ENCODE assay signal across 23 mouse cellular contexts in the genomic region with DNA sequence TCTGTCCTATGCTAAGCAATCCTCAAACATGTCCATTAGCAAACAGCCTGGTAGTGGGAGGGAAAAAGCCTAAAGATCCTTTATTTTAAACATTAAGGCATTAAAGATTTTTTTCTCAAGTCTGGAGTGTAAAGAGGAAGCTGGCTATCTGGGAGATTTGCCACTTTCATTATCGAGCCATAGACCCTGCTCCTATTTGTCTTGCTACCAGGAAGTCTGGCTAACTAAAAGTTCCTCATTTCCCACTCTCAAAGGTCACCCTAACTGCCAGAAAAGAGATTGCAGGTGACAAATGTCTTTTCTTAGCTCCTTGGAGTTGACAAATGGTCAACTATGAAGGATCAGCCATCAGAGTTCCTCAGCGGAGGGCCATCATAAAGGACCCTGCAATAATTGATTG.
A peak's percentile ranks its signal among the peaks of the same experiment; 100 is the strongest.
DNase-seq lines count a peak whose midpoint lies in the region; ATAC-seq lines count a peak whose summit lies in the region.
"Had no signal": no experiment of that assay in that cellular context is flagged by ENCODE, and none has a peak within 500 bp of the region (broad histone marks: within the 10 kb centered on the region; RNA-seq: fewer than 3 reads in every experiment).

No protein-coding gene starts in this region.

- H3K36me3 ChIP-seq in forebrain, embryonic 13.5 days (ENCODE audit: poor library complexity, severe bottlenecking): no peaks in the 10 kb centered on the region
- H3K36me3 ChIP-seq: embryonic facial prominence, embryonic 13.5 days; embryonic facial prominence, embryonic 15.5 days; forebrain, embryonic 10.5 days; forebrain, embryonic 12.5 days; forebrain, embryonic 15.5 days had no signal

- ATAC-seq in granulocyte monocyte progenitor cell, adult 5-6 weeks (replicated peaks; ENCODE audit: poor library complexity, severe bottlenecking): peak; percentile 99
- peak; percentile 57 for ATAC-seq in megakaryocyte, adult 5-6 weeks (ENCODE audit: poor library complexity, severe bottlenecking)
- no peak for ATAC-seq in forebrain, embryonic 13.5 days
- ATAC-seq: forebrain, embryonic 15.5 days; forebrain, postnatal 0 days had no signal

- no peaks in the 10 kb centered on the region for H3K27me3 ChIP-seq in forebrain, embryonic 13.5 days
- H3K27me3 ChIP-seq: embryonic facial prominence, embryonic 13.5 days; embryonic facial prominence, embryonic 15.5 days; forebrain, embryonic 12.5 days; forebrain, embryonic 15.5 days had no signal

- H3K4me3 ChIP-seq in forebrain, embryonic 13.5 days: no peak overlapping the region
- H3K4me3 ChIP-seq: embryonic facial prominence, embryonic 13.5 days; embryonic facial prominence, embryonic 15.5 days; erythroblast, embryonic 14.5 days; forebrain, embryonic 10.5 days; forebrain, embryonic 12.5 days; forebrain, embryonic 15.5 days had no signal

- DNase-seq in 416B (ENCODE audit: low read depth) (peak; percentile 3), MEL-GATA-1-ER (ENCODE audit: extremely low read depth, low read depth) (peak; percentile 20)
- no peak for DNase-seq in cerebellum, adult 9-10 months
- DNase-seq in cerebellum, postnatal 36 days: no peak
- no peak for DNase-seq in left cerebral cortex, adult 9 months (ENCODE audit: low spot score in 2 of 2)
- DNase-seq: adrenal gland, adult 2 months; adrenal gland, postnatal 10 days; adrenal gland, postnatal 25 days; cerebellum, adult 11 months; cerebellum, adult 18-20 months; cerebellum, adult 8-10 months; cerebellum, postnatal 10 days; cerebellum, postnatal 25 days; forebrain, postnatal 0 days had no signal

- WGBS in forebrain, embryonic 13.5 days: 89% methylated on average over 2 of the region's 2 CpGs

- H3K9ac ChIP-seq in forebrain, embryonic 13.5 days: no peak overlapping the region
- H3K9ac ChIP-seq: embryonic facial prominence, embryonic 13.5 days; embryonic facial prominence, embryonic 15.5 days; forebrain, embryonic 12.5 days; forebrain, embryonic 15.5 days; forebrain, postnatal 0 days had no signal

- H3K27ac ChIP-seq in forebrain, embryonic 13.5 days: no peak overlapping the region
- H3K27ac ChIP-seq: embryonic facial prominence, embryonic 13.5 days; embryonic facial prominence, embryonic 15.5 days; forebrain, embryonic 10.5 days; forebrain, embryonic 12.5 days; forebrain, embryonic 15.5 days had no signal

- H3K9me3 ChIP-seq in forebrain, embryonic 13.5 days (replicated peaks): no peaks in the 10 kb centered on the region
- H3K9me3 ChIP-seq: embryonic facial prominence, embryonic 13.5 days; embryonic facial prominence, embryonic 15.5 days; forebrain, embryonic 10.5 days; forebrain, embryonic 12.5 days; forebrain, embryonic 15.5 days had no signal

- H3K4me2 ChIP-seq in forebrain, embryonic 13.5 days: no peak overlapping the region
- H3K4me2 ChIP-seq: embryonic facial prominence, embryonic 13.5 days; embryonic facial prominence, embryonic 15.5 days; forebrain, embryonic 12.5 days; forebrain, embryonic 15.5 days had no signal

- H3K4me1 ChIP-seq in forebrain, embryonic 13.5 days: no peaks in the 10 kb centered on the region
- H3K4me1 ChIP-seq: embryonic facial prominence, embryonic 13.5 days; embryonic facial prominence, embryonic 15.5 days; forebrain, embryonic 10.5 days; forebrain, embryonic 12.5 days; forebrain, embryonic 15.5 days had no signal

Comparison
In these comparisons a context has a peak if more than half of its experiments do, and no peak if none do; other contexts are left out.
1. DNase-seq: peak in 416B (single experiment) and MEL-GATA-1-ER (single experiment); none in cerebellum, adult 9-10 months (single experiment), cerebellum, postnatal 36 days (0 of 2) and left cerebral cortex, adult 9 months (0 of 2).